Comparison of ENCODE assay signal across 12 mouse cellular contexts in the genomic region with DNA sequence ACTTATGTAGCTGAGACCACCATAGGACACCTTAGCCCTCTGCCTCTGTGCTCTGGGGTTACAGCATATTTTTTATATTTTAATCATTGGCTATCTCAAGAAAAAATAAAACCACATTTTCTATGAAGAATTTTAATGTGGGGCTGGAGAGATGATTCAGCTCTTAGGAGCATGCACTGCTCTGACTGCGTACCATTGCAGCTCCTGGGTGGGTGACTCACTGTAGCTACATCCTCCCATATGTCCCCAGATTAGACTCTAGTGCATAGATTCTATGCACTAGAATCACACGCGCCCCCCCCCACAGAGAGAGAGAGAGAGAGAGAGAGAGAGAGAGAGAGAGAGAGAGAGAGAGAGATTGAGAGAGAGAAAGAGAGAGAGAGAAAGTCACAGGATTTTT. TPM values are rescaled to one million over a fixed set of nuclear protein-coding genes. Genes with fewer than 3 reads are reported as not detected.
"Had no signal": no experiment of that assay in that cellular context is flagged by ENCODE, and none has a peak within 500 bp of the region (broad histone marks: within the 10 kb centered on the region; RNA-seq: fewer than 3 reads in every experiment).

No protein-coding gene starts in this region.

- ATAC-seq: intestine, embryonic 15.5 days; midbrain, embryonic 16.5 days had no signal

- DNase-seq: kidney, adult 2 months; kidney, postnatal 14 days; liver; lung, adult 18-20 months; spleen, adult 18-20 months; thymus, adult 2 months; thymus, postnatal 36 days had no signal

RNA-seq across cellular contexts. Expression of a gene that starts 18.6 kb away (rescaled TPM):
- total RNA-seq: layer of hippocampus, adult 18-20 months; layer of hippocampus, postnatal 10 days; megakaryocyte-erythroid progenitor cell, adult 5-6 weeks had no signal

RNA-seq across cellular contexts. Expression of a gene that starts 28.7 kb away (rescaled TPM):
- total RNA-seq: layer of hippocampus, adult 18-20 months; layer of hippocampus, postnatal 10 days; megakaryocyte-erythroid progenitor cell, adult 5-6 weeks had no signal
